Mouse (Mus musculus) testis, adult 2 months (tissue): ENCODE data around the gene Nek9. TPM values are rescaled to one million over a fixed set of nuclear protein-coding genes. Genes with fewer than 3 reads are reported as not detected.

Experiments used
- H3K27ac ChIP-seq: fragments of 200-500 bp; 2 replicates; pipeline ENCODE4 v1.5.1; 2012; ENCODE audit warnings: low read depth, low read length; ENCODE audit not compliant: control insufficient read depth, insufficient read depth
- H3K27me3 ChIP-seq: fragments of 200-500 bp; 2 replicates; pipeline ENCODE4 v1.6.1; 2012; ENCODE audit warnings: mild to moderate bottlenecking, low read length, moderate library complexity; ENCODE audit not compliant: control insufficient read depth, insufficient read depth
- H3K36me3 ChIP-seq: fragments of 200-500 bp; 2 replicates; pipeline ENCODE4 v1.6.1; 2012; ENCODE audit warnings: mild to moderate bottlenecking, low read length; ENCODE audit not compliant: control insufficient read depth, insufficient read depth
- H3K4me1 ChIP-seq: fragments of 200-500 bp; 2 replicates; pipeline ENCODE4 v1.6.1; 2012; ENCODE audit warnings: low read length; ENCODE audit not compliant: control insufficient read depth, insufficient read depth
- H3K4me3 ChIP-seq: fragments of 200-500 bp; 2 replicates; pipeline ENCODE4 v1.5.1; 2012; ENCODE audit warnings: low read depth, mild to moderate bottlenecking, low read length, moderate library complexity, mixed read lengths; ENCODE audit not compliant: control insufficient read depth
- CTCF ChIP-seq: fragments of 200-500 bp; IDR thresholded peaks from 2 replicates; pipeline ENCODE4 v1.5.1; 2012; ENCODE audit warnings: low read depth, mild to moderate bottlenecking, inconsistent platforms, low read length, moderate library complexity; ENCODE audit not compliant: control insufficient read depth, insufficient read depth, insufficient replicate concordance
- POLR2A ChIP-seq: fragments of 200-500 bp; IDR thresholded peaks from 2 replicates; pipeline ENCODE4 v1.6.1; 2012; ENCODE audit warnings: low read depth, mild to moderate bottlenecking, inconsistent platforms, low read length, moderate library complexity; ENCODE audit not compliant: control insufficient read depth
- polyA plus RNA-seq: library from polyadenylated mRNA; depleted of rRNA; stranded (reverse); fragments of >200 nt; gene quantifications from 2 replicates; pipeline ENCODE4 v1.2.3, GENCODE M21; 2012

Gene Nek9
- polyA plus RNA-seq, 1 experiment: 20.3 TPM

- Histone ChIP-seq H3K4me3 (no peak overlapping the region), H3K27me3 (no peaks in the 10 kb centered on the region), H3K4me1 (peaks cover 3% of the 10 kb centered on the region; the same call in 1 of the 2 replicates), H3K27ac (no peak overlapping the region), H3K36me3 (no peaks in the 10 kb centered on the region)
- TF ChIP-seq POLR2A (no peak), CTCF (no peak)
Observed at GRCm38 (mm10) chr12:85378271-85378670, 39.1 kb upstream of the Nek9 start.

- Histone ChIP-seq H3K27me3 (no peaks in the 10 kb centered on the region), H3K36me3 (no peaks in the 10 kb centered on the region), H3K4me3 (peak within 1 kb of the TSS; percentile 92), H3K4me1 (peaks cover 3% of the 10 kb centered on the region), H3K27ac (peak within 1 kb of the TSS; percentile 94)
- TF ChIP-seq CTCF: no peak
- TF ChIP-seq POLR2A: peak; percentile 63
Observed at GRCm38 (mm10) chr12:85374561-85375272, 35.6 kb upstream of the Nek9 start, which contains the start of gene Tmed10. Tmed10 (minus strand) TSS chr12:85374847.

GRCm38 (mm10) chr12:85373591-85374560 lies 34.7 kb upstream of the Nek9 start:
- Histone ChIP-seq H3K27me3 (no peaks in the 10 kb centered on the region), H3K4me3 (peak overlapping the region; percentile 92), H3K4me1 (peaks cover 3% of the 10 kb centered on the region), H3K36me3 (no peaks in the 10 kb centered on the region), H3K27ac (peak overlapping the region; percentile 86)
- TF ChIP-seq CTCF: no peak
- TF ChIP-seq POLR2A: peak; percentile 9; the same call in 1 of the 2 replicates

GRCm38 (mm10) chr12:85372068-85372665 lies 33.0 kb upstream of the Nek9 start:
- Histone ChIP-seq H3K4me1 (peaks cover 3% of the 10 kb centered on the region), H3K36me3 (no peaks in the 10 kb centered on the region), H3K4me3 (peak overlapping the region; percentile 74), H3K27ac (peak overlapping the region; percentile 34; the same call in 1 of the 2 replicates), H3K27me3 (no peaks in the 10 kb centered on the region)
- TF ChIP-seq CTCF: no peak

GRCm38 (mm10) chr12:85368441-85369063 lies 29.4 kb upstream of the Nek9 start:
- Histone ChIP-seq H3K27me3 (no peaks in the 10 kb centered on the region), H3K4me1 (no peaks in the 10 kb centered on the region; the same call in 1 of the 2 replicates), H3K36me3 (no peaks in the 10 kb centered on the region), H3K4me3 (no peak overlapping the region), H3K27ac (no peak overlapping the region)
- TF ChIP-seq POLR2A: no peak
- TF ChIP-seq CTCF: no peak

- H3K4me1 ChIP-seq: no peaks in the 10 kb centered on the region
- no peaks in the 10 kb centered on the region for H3K27me3 ChIP-seq
- no peaks in the 10 kb centered on the region for H3K36me3 ChIP-seq
- H3K27ac ChIP-seq: peak overlapping the region; percentile 49
- TF ChIP-seq POLR2A (no peak), CTCF (no peak)
- no peak overlapping the region for H3K4me3 ChIP-seq
Observed at GRCm38 (mm10) chr12:85366271-85366670, 27.1 kb upstream of the Nek9 start.
